Mouse (Mus musculus) G1E (cell line): ENCODE measurements around the gene Gm20683.

ENCODE experiments used
- CTCF ChIP-seq: IDR thresholded peaks from 2 replicates; pipeline ENCODE4 v1.5.1; 2012; ENCODE audit warnings: low read depth, low read length, inconsistent platforms, mixed read lengths
- GATA2 ChIP-seq: IDR thresholded peaks from 2 replicates; pipeline ENCODE4 v1.6.1; 2012; ENCODE audit warnings: low read depth, low read length, inconsistent platforms, borderline replicate concordance
- TAL1 ChIP-seq: conservative IDR thresholded peaks from 2 replicates; pipeline ENCODE4 v1.6.1; 2012; ENCODE audit warnings: low read depth, low read length, inconsistent platforms, mixed read lengths

DNA sequence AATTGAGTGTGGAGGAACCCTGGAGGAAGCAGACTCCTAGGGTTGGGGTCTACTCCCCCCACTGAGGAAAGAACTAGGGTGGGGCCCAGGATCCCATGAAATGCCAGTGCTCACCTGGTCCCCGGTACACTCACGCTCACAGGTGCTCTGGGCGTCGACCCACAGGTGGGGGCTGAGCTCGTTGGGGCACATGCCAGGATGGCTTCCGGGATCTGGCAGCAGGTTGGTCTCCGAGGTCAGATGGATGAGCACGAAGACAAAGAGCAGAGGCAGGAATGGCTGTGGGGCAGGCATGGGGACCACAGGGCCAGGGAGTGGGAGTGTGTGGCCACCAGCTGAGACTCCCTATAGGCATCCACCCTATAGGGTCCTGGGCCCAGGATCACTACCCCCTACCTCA is 38.2 kb upstream of the Gm20683 start:
- TF ChIP-seq CTCF, result no peak
- no peak for TF ChIP-seq TAL1
- no peak for TF ChIP-seq GATA2
